Mouse (Mus musculus) embryonic stem cell, embryonic (primary cell): ENCODE data around the gene Tmprss9.

ENCODE experiments used
- CTCF ChIA-PET, 4 experiments: fragments of 300-600 bp in 2 of 4; fragments of 350-600 bp in 2 of 4; sonication (Branson Sonifier 250); formaldehyde crosslinking; loops; one replicate each; lab custom pipeline; 2022; ENCODE audit warnings: inconsistent platforms in 2 of 4; lab: Charles Lee
- POLR2A ChIA-PET, 4 experiments: fragments of 300-600 bp in 2 of 4; fragments of 350-600 bp in 2 of 4; sonication (Branson Sonifier 250); formaldehyde crosslinking; loops; one replicate each; lab custom pipeline; 2022; ENCODE audit warnings: antibody characterized with exemption in 4 of 4, inconsistent platforms in 1 of 4; lab: Charles Lee

Tmprss9 gene

GRCm38 (mm10) chr10:80895100-80895499 lies 23.5 kb downstream of the Tmprss9 start:
- POLR2A ChIA-PET, result interaction anchor here in 3 of 4 experiments (0.7 to 2.9 kb wide), 19 partner anchors 10 to 121 kb away, joined by 3 to 19 read pairs (median 3); partner anchors contain the start of gene Gadd45b (in 3 of the 3)
- CTCF ChIA-PET, result interaction anchor here (0.9 to 4.6 kb wide), 7 partner anchors 14 to 96 kb away, joined by 3 to 21 read pairs (median 4); partner anchors contain the start of gene Amh (in 1 of the 4)

GRCm38 (mm10) chr10:80895697-80896096 lies 24.0 kb downstream of the Tmprss9 start:
- ChIA-PET CTCF (interaction anchor here (0.9 to 4.6 kb wide), 9 partner anchors 12 to 99 kb away, joined by 3 to 21 read pairs (median 4); partner anchors contain the start of gene Amh (in 1 of the 4)), POLR2A (interaction anchor here in 3 of 4 experiments (0.6 to 2.9 kb wide), 24 partner anchors 9 to 298 kb away, joined by 3 to 19 read pairs (median 4); partner anchors contain the start of genes Gadd45b (in 3 of the 3), Dot1l (in 1 of the 3) and Lmnb2 (in 1 of the 3))

- POLR2A ChIA-PET, result interaction anchor here in 3 of 4 experiments (0.6 to 4.0 kb wide), 18 partner anchors 8 to 297 kb away, joined by 3 to 22 read pairs (median 4); partner anchors contain the start of genes Gadd45b (in 3 of the 3), Amh (in 1 of the 3), Dot1l (in 1 of the 3) and Lmnb2 (in 1 of the 3)
- CTCF ChIA-PET, result interaction anchor here in 3 of 4 experiments (0.5 to 4.6 kb wide), 10 partner anchors 13 to 392 kb away, joined by 3 to 21 read pairs (median 5); no protein-coding TSS in a partner anchor
These were observed 25.2 kb downstream of the Tmprss9 start for GRCm38 (mm10) chr10:80896581-80897485.

- ChIA-PET CTCF (interaction anchor here in 2 of 4 experiments (0.8 to 4.6 kb wide), 5 partner anchors 17 to 548 kb away, joined by 3 to 21 read pairs (median 5); no protein-coding TSS in a partner anchor), POLR2A (interaction anchor here in 3 of 4 experiments (0.7 to 4.0 kb wide), 9 partner anchors 9 to 155 kb away, joined by 3 to 22 read pairs (median 4); partner anchors contain the start of genes Gadd45b (in 2 of the 3) and Lmnb2 (in 1 of the 3))
These were observed 26.3 kb downstream of the Tmprss9 start for GRCm38 (mm10) chr10:80897861-80898510.

GRCm38 (mm10) chr10:80899074-80899473 lies 27.4 kb downstream of the Tmprss9 start:
- POLR2A ChIA-PET, result interaction anchor here in 3 of 4 experiments (0.5 to 4.0 kb wide), 9 partner anchors 10 to 245 kb away, joined by 3 to 22 read pairs (median 6); partner anchors contain the start of gene Lmnb2 (in 1 of the 3)
- CTCF ChIA-PET, result interaction anchor here in 1 of 4 experiments (4.6 kb wide), 1 partner anchor 18 kb away, joined by 21 read pairs; no protein-coding TSS in a partner anchor

- POLR2A ChIA-PET, result interaction anchor here (0.5 to 5.8 kb wide), 74 partner anchors 8 to 393 kb away, joined by 3 to 64 read pairs (median 4); partner anchors contain the start of genes Gadd45b (in 4 of the 4), Lmnb2 (in 3 of the 4), Map2k2 (in 2 of the 4) and Slc39a3 (in 2 of the 4)
- CTCF ChIA-PET, result interaction anchor here (0.5 to 3.0 kb wide), 21 partner anchors 17 to 393 kb away, joined by 3 to 21 read pairs (median 4); partner anchors contain the start of genes Gadd45b (in 2 of the 4) and Lmnb2 (in 1 of the 4)
These were observed 28.1 kb downstream of the Tmprss9 start for GRCm38 (mm10) chr10:80899591-80900317.

GRCm38 (mm10) chr10:80900318-80901247 lies 28.9 kb downstream of the Tmprss9 start, which contains the start of gene Timm13:
Timm13 (minus strand) TSS chr10:80900969.
- CTCF ChIA-PET, result interaction anchor here (0.5 to 3.0 kb wide), 31 partner anchors 17 to 704 kb away, joined by 3 to 21 read pairs (median 3); partner anchors contain the start of genes Gadd45b (in 2 of the 4), Diras1 (in 1 of the 4) and Lmnb2 (in 1 of the 4)
- POLR2A ChIA-PET, result interaction anchor here (0.5 to 5.8 kb wide), 84 partner anchors 9 to 1031 kb away, joined by 3 to 64 read pairs (median 4); partner anchors contain the start of genes Gadd45b (in 4 of the 4), Lmnb2 (in 3 of the 4), Map2k2 (in 3 of the 4) and Ap3d1 (in 2 of the 4)

GRCm38 (mm10) chr10:80901409-80902272 lies 30.0 kb downstream of the Tmprss9 start:
- POLR2A ChIA-PET, result interaction anchor here in 3 of 4 experiments (0.6 to 5.8 kb wide), 28 partner anchors 12 to 391 kb away, joined by 3 to 64 read pairs (median 6); partner anchors contain the start of genes Gadd45b (in 2 of the 3), Lmnb2 (in 2 of the 3), 4930442H23Rik (in 1 of the 3) and Ap3d1 (in 1 of the 3)

GRCm38 (mm10) chr10:80902273-80902940 lies 30.8 kb downstream of the Tmprss9 start:
- ChIA-PET POLR2A (interaction anchor here in 3 of 4 experiments (0.6 to 5.8 kb wide), 12 partner anchors 11 to 281 kb away, joined by 3 to 64 read pairs (median 6); partner anchors contain the start of genes Gadd45b (in 2 of the 3), Lmnb2 (in 2 of the 3) and 4930442H23Rik (in 1 of the 3)), CTCF (interaction anchor here (0.6 to 3.0 kb wide), 5 partner anchors 21 to 155 kb away, joined by 3 to 21 read pairs (median 3); no protein-coding TSS in a partner anchor)

More at GRCm38 (mm10) chr10:80901409-80902272, 30.0 kb downstream of the Tmprss9 start:
- CTCF ChIA-PET, result interaction anchor here (0.6 to 3.0 kb wide), 9 partner anchors 21 to 181 kb away, joined by 3 to 21 read pairs (median 3); partner anchors contain the start of gene Slc39a3 (in 1 of the 4)

- ChIA-PET CTCF (no interaction called here), POLR2A (interaction anchor here in 2 of 4 experiments (1.2 to 5.8 kb wide), 4 partner anchors 15 to 58 kb away, joined by 4 to 64 read pairs (median 32); partner anchors contain the start of genes Gadd45b (in 2 of the 2) and Lmnb2 (in 1 of the 2))
These were observed 31.6 kb downstream of the Tmprss9 start for GRCm38 (mm10) chr10:80903282-80903681.

GRCm38 (mm10) chr10:80904004-80904693 lies 32.5 kb downstream of the Tmprss9 start:
- POLR2A ChIA-PET, result interaction anchor here in 3 of 4 experiments (0.6 to 5.8 kb wide), 24 partner anchors 8 to 272 kb away, joined by 3 to 64 read pairs (median 4); partner anchors contain the start of genes Gadd45b (in 2 of the 3), Lmnb2 (in 2 of the 3), Ap3d1 (in 1 of the 3) and Eef2 (in 1 of the 3)
- CTCF ChIA-PET, result interaction anchor here in 2 of 4 experiments (0.5 to 1.6 kb wide), 5 partner anchors 14 to 156 kb away, joined by 3 to 6 read pairs (median 4); partner anchors contain the start of genes Gadd45b (in 1 of the 2) and Lmnb2 (in 1 of the 2)

GRCm38 (mm10) chr10:80904709-80905108 lies 33.1 kb downstream of the Tmprss9 start:
- CTCF ChIA-PET, result interaction anchor here in 2 of 4 experiments (0.7 to 1.6 kb wide), 5 partner anchors 13 to 179 kb away, joined by 3 to 6 read pairs (median 4); partner anchors contain the start of gene Lmnb2 (in 1 of the 2)
- POLR2A ChIA-PET, result interaction anchor here in 3 of 4 experiments (0.6 to 5.8 kb wide), 27 partner anchors 8 to 271 kb away, joined by 3 to 64 read pairs (median 4); partner anchors contain the start of genes Gadd45b (in 2 of the 3), Ap3d1 (in 1 of the 3), Eef2 (in 1 of the 3) and Lmnb2 (in 1 of the 3)
